Mouse (Mus musculus) CH12.LX (cell line): ENCODE data around the gene Ralbp1. TPM values are rescaled to one million over a fixed set of nuclear protein-coding genes. Genes with fewer than 3 reads are reported as not detected.

Experiments used
- DNase-seq: peaks from one replicate; pipeline ENCODE4 v3.0.0-alpha.2; 2013; ENCODE audit errors: extremely low read depth
- H3K27ac ChIP-seq: 2 replicates; pipeline ENCODE4 v1.5.1; 2012; ENCODE audit warnings: low read depth, mild to moderate bottlenecking, control low read depth, moderate library complexity; ENCODE audit not compliant: insufficient read depth
- H3K27me3 ChIP-seq: replicated peaks from 2 replicates; pipeline ENCODE3; 2012; ENCODE audit warnings: inconsistent platforms
- H3K36me3 ChIP-seq, 2 experiments: replicated peaks in 1 of 2; 2 replicates each; pipeline versions ENCODE3 to v1.6.1; 2012; ENCODE audit warnings: inconsistent platforms in 1 of 2, low read length in 1 of 2, mild to moderate bottlenecking in 1 of 2, mixed read lengths in 1 of 2, moderate library complexity in 1 of 2; ENCODE audit not compliant: control insufficient read depth in 1 of 2, insufficient read depth in 1 of 2
- H3K4me1 ChIP-seq, 2 experiments: 2 replicates each; pipeline ENCODE4 v1.6.1; 2012; ENCODE audit warnings: inconsistent platforms in 1 of 2, moderate library complexity in 1 of 2; ENCODE audit not compliant: insufficient read depth in 2 of 2, control insufficient read depth in 1 of 2
- H3K4me2 ChIP-seq: 2 replicates; pipeline ENCODE4 v1.6.1; 2012; ENCODE audit warnings: low read depth, mild to moderate bottlenecking, control low read depth; ENCODE audit not compliant: poor library complexity, insufficient read depth, severe bottlenecking
- H3K4me3 ChIP-seq, 3 experiments: fragments of 150-350 bp in 1 of 3; sonication (generic) in 1 of 3; replicated peaks in 1 of 3; 2 replicates each; pipeline versions ENCODE3 to v1.5.1; 2011 to 2012; ENCODE audit warnings: low read depth in 2 of 3, low read length in 2 of 3, mild to moderate bottlenecking in 2 of 3, moderate library complexity in 2 of 3, control low read depth in 1 of 3, improper control_type of control experiment in 1 of 3, inconsistent platforms in 1 of 3, mixed read lengths in 1 of 3; ENCODE audit not compliant: poor library complexity in 1 of 3
- H3K79me2 ChIP-seq: replicated peaks from 2 replicates; pipeline ENCODE4 v1.6.1; 2012; ENCODE audit warnings: mild to moderate bottlenecking, moderate library complexity; ENCODE audit not compliant: control insufficient read depth, poor library complexity, insufficient read depth, severe bottlenecking; ENCODE audit errors: extremely low read depth
- H3K9ac ChIP-seq: 2 replicates; pipeline ENCODE4 v1.6.1; 2012; ENCODE audit warnings: low read depth, mild to moderate bottlenecking, control low read depth, moderate library complexity; ENCODE audit not compliant: insufficient read depth
- H3K9me3 ChIP-seq: replicated peaks from 2 replicates; pipeline ENCODE3; 2012; ENCODE audit warnings: low read length, inconsistent platforms, mixed read lengths
- BHLHE40 ChIP-seq: IDR thresholded peaks from 2 replicates; pipeline ENCODE4 v1.6.1; 2011; ENCODE audit warnings: mild to moderate bottlenecking, low read depth, low read length, improper control_type of control experiment
- E2F4 ChIP-seq: IDR thresholded peaks from 2 replicates; pipeline ENCODE4 v1.6.1; 2011; ENCODE audit warnings: low read depth, low read length, improper control_type of control experiment; ENCODE audit not compliant: insufficient replicate concordance
- EP300 ChIP-seq: IDR thresholded peaks from 2 replicates; pipeline ENCODE4 v1.6.1; 2011; ENCODE audit warnings: low read length, improper control_type of control experiment
- JUND ChIP-seq: conservative IDR thresholded peaks from 2 replicates; pipeline ENCODE4 v1.6.1; 2011; ENCODE audit warnings: low read depth, low read length, improper control_type of control experiment
- MAFK ChIP-seq: IDR thresholded peaks from 2 replicates; pipeline ENCODE4 v1.6.1; 2011; ENCODE audit warnings: low read length, improper control_type of control experiment; ENCODE audit not compliant: insufficient replicate concordance
- MXI1 ChIP-seq: IDR thresholded peaks from 2 replicates; pipeline ENCODE4 v1.6.1; 2011; ENCODE audit warnings: mild to moderate bottlenecking, low read depth, low read length, improper control_type of control experiment
- NELFE ChIP-seq: IDR thresholded peaks from 2 replicates; pipeline ENCODE4 v1.6.1; 2011; ENCODE audit warnings: low read depth, low read length, improper control_type of control experiment
- POLR2AphosphoS2 ChIP-seq: IDR thresholded peaks from 2 replicates; pipeline ENCODE4 v1.6.1; 2011; ENCODE audit warnings: low read depth, low read length, improper control_type of control experiment
- RCOR1 ChIP-seq: conservative IDR thresholded peaks from 2 replicates; pipeline ENCODE4 v1.6.1; 2012; ENCODE audit warnings: low read depth, mild to moderate bottlenecking, inconsistent platforms, low read length, improper control_type of control experiment
- SIN3A ChIP-seq: IDR thresholded peaks from 2 replicates; pipeline ENCODE4 v1.6.1; 2012; ENCODE audit warnings: low read length, improper control_type of control experiment, inconsistent platforms
- SMC3 ChIP-seq: IDR thresholded peaks from 2 replicates; pipeline ENCODE4 v1.6.1; 2011; ENCODE audit warnings: low read depth, low read length, improper control_type of control experiment
- UBTF ChIP-seq: IDR thresholded peaks from 2 replicates; pipeline ENCODE4 v1.6.1; 2012; ENCODE audit warnings: low read depth, mild to moderate bottlenecking, inconsistent platforms, low read length, improper control_type of control experiment, moderate library complexity
- USF2 ChIP-seq: conservative IDR thresholded peaks from 2 replicates; pipeline ENCODE4 v1.6.1; 2011; ENCODE audit warnings: low read depth, low read length, improper control_type of control experiment
- ZNF384 ChIP-seq: IDR thresholded peaks from 2 replicates; pipeline ENCODE4 v1.6.1; 2012; ENCODE audit warnings: low read depth, low read length, improper control_type of control experiment, inconsistent platforms
- dilution Hi-C: fragments of 300-500 bp; cut with MboI; formaldehyde crosslinking; loops from 2 replicates; pipeline ENCODE4 v1.14.3; 2020; ENCODE audit warnings: low sequenced_read_pairs; ENCODE audit not compliant: extremely low pct_unique_long_range_greater_than_20kb, extremely low pct_ligation_motif_present
- in situ Hi-C: fragments of 300-500 bp; cut with MboI; formaldehyde crosslinking; loops from 3 replicates; pipeline ENCODE4 v1.14.3; 2019; ENCODE audit warnings: low sequenced_read_pairs, low pct_ligation_motif_present, low pct_unique_long_range_greater_than_20kb, mixed read lengths
- polyA plus RNA-seq: library from polyadenylated mRNA; unstranded; fragments of >175 nt; gene quantifications from 2 replicates; pipeline ENCODE4 v1.2.1, GENCODE M21; 2012; ENCODE audit warnings: low read depth; ENCODE audit not compliant: insufficient read length
- total RNA-seq, 2 experiments: library from RNA; depleted of rRNA; stranded (reverse); fragments of 300-350 nt in 1 of 2; fragments of >200 nt in 1 of 2; gene quantifications; 2 replicates each; pipeline ENCODE4 v1.2.3; 2012 to 2014

Ralbp1 gene
- total and polyA plus RNA-seq, 3 experiments = 25.3 to 27.2 (median 26.5) TPM

- peaks cover 70 to 89% of the 10 kb centered on the region in 2 experiments for H3K36me3 ChIP-seq
- DNase-seq = no peak
Observed at GRCm38 (mm10) chr17:65836746-65837145, 48.9 kb downstream of the Ralbp1 start.

GRCm38 (mm10) chr17:65833891-65834290 lies 51.7 kb downstream of the Ralbp1 start:
- DNase-seq = no peak
- Histone ChIP-seq H3K4me1 (no peaks in the 10 kb centered on the region), H3K27ac (no peak overlapping the region), H3K79me2 (no peaks in the 10 kb centered on the region), H3K4me3 (no peak overlapping the region), H3K27me3 (no peaks in the 10 kb centered on the region), H3K9me3 (no peaks in the 10 kb centered on the region), H3K9ac (no peak overlapping the region), H3K4me2 (no peak overlapping the region), H3K36me3 (peaks cover 73 to 91% of the 10 kb centered on the region in 2 experiments)
- dilution Hi-C loops (no loop called here), in situ Hi-C loops (no loop called here)
- TF ChIP-seq NELFE (no peak), E2F4 (no peak), UBTF (no peak), POLR2AphosphoS2 (no peak), RCOR1 (no peak), MXI1 (no peak), MAFK (no peak), SMC3 (no peak), BHLHE40 (no peak)

More at GRCm38 (mm10) chr17:65836746-65837145, 48.9 kb downstream of the Ralbp1 start:
- H3K4me1 ChIP-seq = no peaks in the 10 kb centered on the region
- no peaks in the 10 kb centered on the region for H3K79me2 ChIP-seq
- no peaks in the 10 kb centered on the region for H3K9me3 ChIP-seq
- H3K4me3 ChIP-seq = no peak overlapping the region
- no peak overlapping the region for H3K4me2 ChIP-seq
- TF ChIP-seq EP300 (no peak), USF2 (no peak), MXI1 (no peak), JUND (no peak), SMC3 (no peak), BHLHE40 (no peak), ZNF384 (no peak), SIN3A (no peak)
- no peak overlapping the region for H3K27ac ChIP-seq
- dilution Hi-C loops = no loop called here
- H3K27me3 ChIP-seq = no peaks in the 10 kb centered on the region
- in situ Hi-C loops = no loop called here
- H3K9ac ChIP-seq = no peak overlapping the region
